Mouse (Mus musculus) cerebellum, adult 18-20 months (tissue): ENCODE measurements around the gene Alg12.

Experiments used
- DNase-seq, 2 experiments: peaks; one replicate each; pipeline ENCODE4 v3.0.0; 2021

Alg12 gene

DNA sequence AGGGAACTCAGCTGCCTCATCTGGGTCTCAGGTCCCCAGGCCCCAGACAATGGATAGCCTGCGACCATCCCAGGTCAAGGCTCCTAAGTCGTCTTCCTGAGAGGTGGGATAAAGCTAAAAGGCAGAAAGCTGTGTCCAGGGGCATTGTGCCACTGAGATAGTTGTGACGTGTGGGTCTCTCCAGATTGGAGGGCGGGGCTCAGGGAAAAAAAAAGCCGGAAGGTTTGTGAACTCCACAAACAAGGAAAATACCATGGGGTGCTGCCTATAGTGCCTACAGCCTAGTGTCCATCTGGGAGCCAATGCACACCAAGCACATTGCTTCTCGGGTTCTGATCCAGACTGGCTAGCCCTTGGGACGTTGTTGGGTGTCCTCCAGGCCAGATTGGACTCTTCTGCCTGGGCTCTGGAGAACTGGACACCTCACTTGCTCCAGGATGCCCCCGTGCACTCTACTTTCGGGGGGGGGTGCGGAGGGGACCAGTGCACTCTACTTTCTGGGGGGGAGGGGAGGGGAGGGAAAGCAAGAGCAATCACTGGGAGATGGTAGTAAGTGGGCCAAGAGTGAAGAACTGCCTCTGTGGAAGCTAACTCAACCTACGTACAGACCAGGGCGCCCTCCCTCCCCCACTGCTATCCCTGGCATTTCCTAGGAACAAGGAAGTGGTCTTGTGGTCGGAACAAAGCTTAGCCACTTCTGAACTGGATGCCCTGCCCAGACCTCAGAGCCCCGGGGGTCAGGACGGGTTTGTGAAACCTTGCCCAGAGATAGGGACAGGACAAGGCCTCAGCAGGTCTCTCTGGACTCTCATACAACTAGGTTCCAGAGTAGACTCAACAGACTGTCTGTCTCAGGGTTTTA, 36.1 kb upstream of the Alg12 start:
- peak in 1 of 2 experiments; percentile 16 for DNase-seq

DNA sequence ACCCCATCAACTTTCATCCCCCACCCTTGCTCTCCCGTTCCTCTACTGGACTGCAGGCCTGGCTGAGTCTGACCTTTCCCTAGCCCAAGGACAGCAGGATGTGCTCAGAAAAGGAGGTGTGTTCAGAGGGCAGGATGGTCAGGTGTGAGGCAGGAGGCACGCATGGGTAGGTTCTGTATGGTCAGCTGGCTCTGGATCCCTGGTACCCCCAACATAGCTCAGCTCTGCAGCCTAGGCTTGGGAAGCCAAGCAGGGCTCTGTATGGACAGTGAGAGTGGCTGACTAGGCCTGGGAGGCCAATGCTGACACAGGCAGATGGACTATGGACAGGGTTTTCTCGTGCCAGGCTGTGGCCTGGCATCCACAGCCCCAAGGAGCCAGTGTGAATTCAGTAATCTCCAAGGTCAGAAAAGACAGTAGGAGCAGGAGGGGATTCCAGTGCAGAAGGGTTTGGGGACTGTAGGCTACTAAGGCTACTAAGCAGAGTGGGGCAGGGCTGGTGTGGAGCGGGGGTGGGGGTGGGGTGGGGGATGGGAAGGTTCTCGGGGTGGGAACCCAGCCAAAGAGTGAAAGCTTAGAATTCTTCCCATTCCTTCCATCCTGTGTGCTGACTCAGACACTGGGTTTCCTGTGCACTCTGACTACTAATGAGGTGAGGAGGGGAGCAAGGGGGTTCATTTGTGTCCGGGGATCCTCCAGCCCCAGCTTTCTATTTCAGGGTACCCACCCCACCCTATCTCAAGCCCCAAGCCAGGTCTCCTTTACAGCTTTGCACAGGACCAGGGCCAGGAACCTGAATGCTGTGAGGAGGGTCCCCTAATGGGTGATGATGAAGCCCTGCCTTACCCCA, 35.2 kb upstream of the Alg12 start:
- DNase-seq: peak; percentile 61 to 62

DNA sequence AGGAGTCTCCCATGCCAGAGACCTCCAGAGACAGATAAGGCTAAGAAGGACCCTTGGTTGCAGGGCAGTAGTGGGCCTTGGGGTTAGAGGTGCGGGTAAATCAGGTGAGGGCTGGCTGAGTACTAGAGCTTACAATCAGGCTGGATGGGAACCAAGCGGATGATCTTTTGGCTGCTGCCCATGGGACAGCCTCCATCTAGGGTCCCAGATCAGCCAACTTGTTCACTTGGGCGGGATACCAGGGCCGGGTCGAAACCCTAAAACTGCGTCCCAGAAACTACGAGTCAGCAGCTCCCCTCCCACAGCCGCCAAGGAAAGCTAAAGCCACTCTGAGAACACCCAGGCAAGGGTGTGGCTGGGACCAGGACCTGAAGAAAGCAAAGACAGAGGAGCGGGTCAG, 34.0 kb upstream of the Alg12 start:
- DNase-seq: peak in 1 of 2 experiments; percentile 16

DNA sequence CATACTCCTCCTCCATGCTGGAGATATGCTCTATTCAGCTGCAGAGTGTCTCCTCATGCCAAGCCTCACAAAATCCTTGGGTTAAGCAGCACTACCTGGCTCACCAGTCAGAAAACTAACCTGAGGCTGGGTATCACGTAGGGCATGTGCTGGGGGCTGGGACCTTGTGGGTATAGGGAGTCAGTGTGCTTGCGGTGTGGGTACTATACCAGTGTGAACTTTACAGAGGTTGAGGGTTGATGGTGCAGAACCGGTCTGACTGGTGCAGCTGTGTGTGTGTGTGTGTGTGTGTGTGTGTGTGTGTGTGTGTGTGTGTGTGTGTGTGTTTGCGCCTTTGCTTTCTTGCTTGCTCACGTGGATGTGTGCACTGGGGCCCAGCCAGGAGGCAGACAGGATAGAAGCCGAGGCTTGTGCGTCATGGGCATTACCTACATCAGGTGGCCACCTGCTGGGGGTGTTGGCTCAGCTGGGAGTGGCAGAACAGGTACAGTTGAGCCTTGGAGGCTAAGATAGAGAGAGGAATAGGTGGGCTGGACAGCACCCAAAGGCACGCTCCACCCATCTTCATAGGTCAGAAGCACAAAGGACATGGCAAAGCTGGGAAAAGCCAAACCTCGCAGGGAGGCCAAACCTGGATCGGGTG, 32.5 kb upstream of the Alg12 start:
- DNase-seq: peak in 1 of 2 experiments; percentile 40

DNA sequence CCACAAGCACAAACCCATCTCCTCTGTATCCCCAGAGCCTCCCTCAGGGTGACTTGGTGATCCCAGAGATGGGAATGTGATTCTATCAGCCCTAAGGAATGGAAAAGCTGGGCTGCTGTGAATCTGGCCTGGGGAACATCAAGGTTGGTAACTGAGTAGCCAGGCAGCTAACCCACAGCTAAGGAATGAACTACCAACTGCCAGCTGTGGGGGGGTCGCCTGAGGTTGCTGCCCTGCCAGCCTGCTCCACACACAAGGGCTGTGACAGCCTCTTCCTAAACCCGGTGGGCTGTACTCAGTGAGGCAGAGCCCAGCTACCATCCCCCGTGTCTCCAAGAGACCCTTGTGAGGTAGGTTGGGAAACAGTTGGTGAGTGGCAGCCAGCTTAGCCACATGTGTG, 32.0 kb upstream of the Alg12 start:
- DNase-seq: peak in 1 of 2 experiments; percentile 26

DNA sequence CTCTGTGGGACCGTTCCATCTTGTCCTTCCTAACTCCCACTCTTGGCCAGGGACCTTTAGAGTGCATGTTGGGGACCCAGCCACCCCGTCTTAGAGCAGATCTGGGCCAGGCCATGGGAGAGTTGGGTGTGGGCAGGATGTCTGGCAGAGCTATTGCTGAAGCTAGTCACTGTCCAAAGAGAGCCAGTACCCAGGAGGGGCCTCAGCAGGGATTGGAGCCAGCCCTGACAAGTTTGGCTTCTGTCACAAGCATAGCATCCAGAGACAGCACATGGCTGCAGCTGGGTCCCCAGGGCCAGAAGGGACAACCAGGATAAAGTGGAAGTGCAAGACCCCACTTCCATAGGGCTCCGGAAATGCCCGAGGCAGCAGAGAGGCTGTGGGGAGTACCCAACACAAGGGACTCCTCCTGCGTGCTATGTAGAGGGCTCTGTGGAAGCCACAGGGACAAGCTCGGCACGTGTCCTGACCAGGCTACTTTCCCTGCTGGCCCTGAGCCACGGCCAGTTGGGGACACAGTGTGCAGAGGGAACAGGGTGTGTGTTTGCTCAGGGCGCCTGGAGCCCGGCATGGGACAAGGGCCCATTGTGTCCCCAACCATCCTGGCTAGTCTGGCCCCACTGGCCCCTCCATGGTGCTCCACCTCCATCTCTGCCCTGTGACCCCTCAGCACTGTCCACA, 31.2 kb upstream of the Alg12 start:
- peak; percentile 89 to 92 for DNase-seq

DNA sequence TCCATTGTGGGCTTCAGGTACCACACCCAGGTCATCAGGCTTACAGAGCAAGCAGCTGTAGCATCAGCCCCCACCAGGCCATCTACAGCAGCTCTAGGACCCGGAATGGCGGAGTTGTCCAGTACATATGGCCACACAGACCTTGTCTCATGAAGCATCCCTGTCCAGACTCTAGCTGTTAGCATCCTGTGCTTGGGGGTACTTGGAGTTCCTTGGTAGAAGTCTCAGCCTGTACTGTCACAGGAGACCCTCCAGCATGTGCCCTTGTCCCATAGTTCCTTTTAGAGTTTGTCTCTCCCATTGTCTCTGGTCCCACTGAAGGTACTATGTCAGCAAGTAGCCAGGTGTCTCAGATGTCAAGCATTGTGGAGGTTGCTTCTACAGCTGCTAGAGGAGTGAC, 30.5 kb upstream of the Alg12 start:
- no peak for DNase-seq

DNA sequence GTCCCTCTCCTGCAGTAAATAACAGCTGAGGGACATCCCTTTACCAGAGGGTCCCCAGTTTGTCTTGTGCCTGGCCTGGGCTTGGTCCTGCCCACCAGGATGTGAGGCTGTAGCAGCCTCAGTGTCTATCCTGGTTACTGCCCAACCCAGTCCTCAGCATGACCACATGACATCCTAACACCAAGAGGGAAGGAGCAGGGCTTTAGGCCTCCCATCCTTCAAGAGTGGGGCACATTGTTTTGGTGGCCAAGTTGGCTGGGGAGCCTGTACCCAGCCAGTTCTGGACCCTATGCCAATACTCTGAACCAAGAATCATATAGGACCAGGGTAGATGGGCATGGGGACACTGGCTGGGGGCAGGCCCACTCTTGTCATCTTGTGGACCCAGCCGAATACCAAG, 29.5 kb upstream of the Alg12 start:
- no peak for DNase-seq

DNA sequence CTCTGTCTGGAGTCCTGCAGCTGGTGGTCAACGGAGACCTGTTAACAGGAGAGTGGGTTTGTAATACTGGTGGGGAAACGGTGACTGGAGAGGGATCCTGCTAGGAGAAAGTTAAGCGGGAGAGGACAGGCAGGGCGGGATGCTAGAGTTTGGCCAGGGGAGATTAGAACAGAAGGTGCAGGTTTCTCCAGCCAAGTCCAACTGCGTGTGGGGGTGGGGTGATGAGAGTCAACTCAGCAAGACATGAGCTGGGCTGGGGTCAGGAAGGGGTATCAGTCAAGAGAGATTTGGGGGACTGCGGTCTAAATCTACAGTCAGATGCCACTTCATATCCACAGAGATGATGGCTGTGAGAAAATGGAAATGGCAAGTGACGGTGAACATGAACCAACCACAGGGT, 25.8 kb upstream of the Alg12 start:
- DNase-seq: peak in 1 of 2 experiments; percentile 39

DNA sequence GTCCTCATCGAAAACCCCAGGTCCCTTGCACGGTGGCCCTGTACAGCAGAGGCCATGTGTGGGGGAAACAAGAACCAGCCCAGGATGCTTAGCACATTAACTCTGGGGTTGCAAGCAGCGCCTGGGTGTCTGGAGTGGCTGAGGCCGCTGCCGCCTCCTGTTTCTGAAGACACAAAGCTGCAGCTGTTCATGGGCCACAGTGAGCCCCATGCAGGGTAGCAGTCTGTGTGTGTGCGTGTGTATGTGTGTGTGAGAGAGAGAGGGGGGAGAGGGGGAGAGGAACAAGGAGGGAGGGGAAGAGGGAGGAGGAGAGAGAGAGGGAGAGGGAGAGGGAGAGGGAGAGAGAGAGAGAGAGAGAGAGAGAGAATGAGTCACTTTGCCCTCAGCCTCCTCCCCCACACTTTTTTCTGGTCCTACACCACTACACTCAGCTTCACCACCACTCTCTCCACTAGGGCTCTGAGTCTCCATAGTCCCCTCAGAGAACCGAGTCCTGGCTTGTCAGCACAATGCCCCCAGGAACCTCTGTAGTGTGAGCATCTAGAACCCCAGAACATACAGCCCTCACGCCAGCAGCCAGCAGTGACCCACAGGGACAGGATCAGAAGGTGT, 24.5 kb upstream of the Alg12 start:
- peak in 1 of 2 experiments; percentile 16 for DNase-seq

DNA sequence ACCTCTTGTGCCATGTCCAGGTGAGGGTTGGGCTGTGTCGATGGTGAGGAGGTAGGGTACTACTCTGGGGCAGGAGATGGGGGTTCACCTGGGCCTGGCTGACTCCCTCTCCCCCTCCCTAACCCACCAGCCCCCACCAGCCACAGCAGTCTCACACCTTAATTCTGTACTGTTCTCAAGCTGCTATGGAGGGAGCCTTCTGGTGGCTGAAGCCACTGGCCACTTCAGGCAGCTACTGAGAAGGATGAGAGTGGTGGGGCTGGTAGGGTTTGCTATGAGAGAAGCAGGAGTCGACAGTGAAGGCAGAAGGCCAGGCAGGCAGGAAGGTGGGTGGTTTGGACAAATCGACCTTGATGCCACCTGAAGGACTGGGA, 23.2 kb upstream of the Alg12 start:
- DNase-seq: peak in 1 of 2 experiments; percentile 16

DNA sequence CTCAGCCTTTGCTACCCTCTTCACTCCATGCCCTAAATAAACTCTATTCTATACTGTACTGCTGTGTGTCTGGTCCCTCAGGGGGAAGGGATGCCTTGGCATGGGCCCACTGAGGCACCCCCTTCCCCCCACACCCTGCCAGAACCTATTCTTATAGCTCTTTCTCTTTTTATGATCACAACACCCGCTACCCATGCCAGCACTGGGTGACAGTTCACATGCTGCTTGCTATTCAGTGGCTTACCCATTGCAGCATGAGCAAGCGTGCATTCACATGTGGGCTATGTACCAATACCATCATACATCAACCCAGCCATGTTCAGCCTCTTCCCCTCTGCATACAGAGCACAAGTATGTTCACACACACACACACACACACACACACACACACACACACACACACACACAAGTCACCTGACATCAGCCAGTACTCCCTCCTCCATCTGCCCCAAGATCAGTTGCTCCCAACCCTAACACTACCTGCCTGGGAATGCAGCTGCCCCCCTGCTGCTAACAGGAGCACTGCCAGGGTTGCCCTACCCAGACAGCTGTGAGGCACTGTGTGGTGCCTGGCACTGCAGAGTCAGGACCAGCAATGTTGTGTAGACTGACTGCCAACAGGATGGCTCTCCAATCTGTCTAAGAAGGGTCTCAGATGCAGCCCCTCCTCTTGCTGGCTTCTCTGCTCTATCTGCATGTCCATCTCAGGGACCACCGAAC, 22.6 kb upstream of the Alg12 start:
- peak; percentile 82 to 83 for DNase-seq

DNA sequence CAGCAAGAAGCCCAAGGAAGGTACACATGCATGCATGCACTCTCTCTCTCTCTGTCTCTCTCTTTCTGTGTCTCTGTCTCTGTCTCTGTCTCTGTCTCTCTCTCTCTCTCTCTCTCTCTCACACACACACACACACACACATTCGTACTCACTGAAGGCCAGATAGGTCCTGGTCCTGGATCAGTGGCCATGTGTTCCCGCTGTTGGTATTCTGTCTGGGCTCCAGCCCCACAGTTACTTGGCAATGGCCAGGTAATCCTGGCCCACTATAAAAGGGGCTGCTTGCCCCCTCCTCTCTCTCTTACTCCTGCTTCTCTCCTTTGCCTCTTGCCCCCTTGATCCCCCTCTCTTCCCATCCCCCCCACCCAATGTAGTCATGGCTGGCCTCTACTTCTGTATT, 22.0 kb upstream of the Alg12 start:
- DNase-seq: no peak

DNA sequence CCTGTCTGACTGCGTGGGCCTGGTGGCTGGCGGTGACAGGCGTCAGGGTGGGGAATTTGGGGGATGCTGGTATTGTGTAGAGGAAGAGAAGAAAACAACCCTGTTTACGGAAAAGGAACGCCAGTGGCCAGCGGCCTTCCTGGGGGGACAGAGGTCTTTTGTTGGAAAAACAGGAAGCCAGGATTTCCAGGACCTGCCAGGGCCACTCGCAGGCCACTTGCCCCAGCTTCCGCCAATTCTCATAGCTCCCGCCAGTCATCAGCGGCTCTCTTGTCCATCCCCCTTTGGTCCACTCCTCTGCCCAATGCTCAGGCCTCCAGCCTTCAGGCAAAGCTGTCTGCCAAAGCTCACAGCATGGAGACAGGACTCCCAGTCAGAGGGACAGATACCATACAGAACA, 21.0 kb upstream of the Alg12 start:
- DNase-seq: peak; percentile 53 to 61

DNA sequence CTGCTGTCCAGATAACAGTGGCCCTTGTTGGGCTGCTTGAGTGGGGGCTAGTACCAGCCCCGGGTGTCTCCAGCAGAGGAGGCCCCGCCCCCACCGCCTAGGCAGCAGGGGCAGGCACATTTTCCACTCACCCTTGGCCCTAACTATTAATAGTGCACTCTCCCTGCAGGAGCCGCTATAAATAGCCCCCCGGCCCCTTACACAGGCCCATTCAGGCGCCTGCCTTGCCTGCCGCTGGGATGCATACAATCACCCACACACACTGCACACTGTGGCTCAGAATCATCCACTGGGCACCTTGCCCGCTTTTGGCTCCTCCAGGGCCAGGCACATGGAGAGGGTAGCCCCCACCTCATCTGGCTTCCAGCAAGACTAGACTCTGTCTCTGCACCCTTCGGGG, 20.2 kb upstream of the Alg12 start:
- peak; percentile 52 to 56 for DNase-seq

DNA sequence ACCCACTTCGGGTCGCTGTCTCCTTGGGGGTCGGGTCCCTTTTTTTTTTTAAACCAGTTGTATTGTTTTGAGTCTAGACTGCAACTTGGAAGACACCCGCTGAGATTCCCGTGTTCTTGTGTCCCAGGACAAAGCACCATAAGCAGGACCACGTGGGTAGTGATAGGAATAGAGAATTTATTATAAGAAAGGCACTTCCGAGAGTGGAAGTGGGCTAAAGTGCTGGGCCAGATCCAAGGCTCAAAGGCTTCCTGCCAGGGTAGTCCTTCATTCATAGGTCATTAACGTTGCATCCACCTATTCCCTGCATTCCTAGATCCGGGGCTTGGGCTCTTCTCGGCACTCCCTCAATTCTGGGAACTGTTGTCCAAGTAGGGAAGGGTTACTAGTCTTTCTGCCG, 18.9 kb upstream of the Alg12 start:
- no peak for DNase-seq

DNA sequence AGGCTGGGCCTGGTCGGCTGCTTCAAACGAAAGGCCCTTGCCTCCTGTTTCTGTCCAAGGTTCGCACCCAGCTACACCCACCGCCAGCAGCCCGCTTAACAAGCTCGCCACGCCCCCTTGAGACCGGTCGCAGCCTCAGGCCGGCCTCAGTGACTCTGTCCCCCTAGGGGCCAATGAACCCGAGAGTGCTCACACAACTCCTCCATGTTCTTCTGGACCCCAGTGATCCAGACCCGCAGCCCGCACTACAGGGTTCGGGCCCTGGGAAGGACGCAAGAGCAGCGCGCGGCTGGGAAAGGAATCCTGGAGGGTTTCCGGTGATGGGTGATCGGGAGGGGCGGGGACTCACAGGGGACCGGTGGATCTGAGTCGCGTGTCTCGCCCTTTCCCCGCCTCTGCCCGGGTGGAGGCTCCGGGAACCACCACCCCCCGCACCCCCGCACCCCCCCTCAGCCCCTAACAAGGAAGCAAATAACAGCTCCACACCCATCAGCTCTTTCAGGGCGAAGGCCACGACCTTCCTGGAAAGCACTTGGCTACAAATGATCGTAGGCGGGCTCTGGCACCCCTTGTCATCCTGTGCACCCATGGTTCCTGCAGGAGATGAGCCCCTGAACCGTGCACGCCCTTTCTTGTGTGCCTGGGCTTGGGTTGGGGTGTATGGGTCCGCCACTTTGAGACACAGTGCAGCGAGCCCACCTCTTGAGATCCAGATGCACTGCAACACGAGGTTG, 18.2 kb upstream of the Alg12 start:
- no peak for DNase-seq

DNA sequence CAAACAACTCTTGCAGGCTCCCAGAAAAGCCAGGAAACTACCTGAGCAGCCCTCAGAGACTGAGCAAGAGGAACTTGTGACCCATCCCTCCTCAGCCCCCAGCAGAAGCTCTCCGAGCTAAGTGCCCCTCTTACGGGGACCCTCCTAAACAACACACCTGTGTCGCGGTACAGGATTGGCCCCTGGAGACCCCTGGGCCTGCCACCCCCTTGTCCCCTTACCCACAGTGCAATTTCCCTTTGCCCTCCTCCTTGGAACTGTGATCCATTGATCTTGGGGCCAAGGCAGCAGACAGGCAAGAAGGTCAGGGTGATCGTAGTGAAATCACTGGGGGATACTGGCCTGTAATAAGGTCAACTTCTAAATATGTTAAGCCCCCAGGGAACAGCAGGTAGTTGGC, 17.5 kb upstream of the Alg12 start:
- DNase-seq: no peak

DNA sequence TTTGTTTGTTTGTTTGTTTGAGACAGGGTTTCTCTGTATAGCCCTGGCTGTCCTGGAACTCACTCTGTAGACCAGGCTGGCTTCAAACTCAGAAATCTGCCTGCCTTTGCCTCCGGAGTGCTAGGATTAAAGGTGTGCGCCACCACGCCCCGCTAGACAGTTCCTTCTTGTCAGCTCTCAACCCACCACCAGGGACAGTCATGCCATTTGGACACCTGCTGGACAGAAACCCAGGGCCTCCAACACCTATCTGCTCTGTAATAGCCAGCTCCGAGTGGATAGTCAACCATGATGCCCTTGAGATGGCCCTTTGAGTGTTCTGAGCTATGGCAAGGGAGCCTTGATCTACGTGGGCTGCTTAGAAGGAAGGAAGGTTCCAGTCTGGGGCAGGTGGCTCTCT, 16.9 kb upstream of the Alg12 start:
- no peak for DNase-seq

DNA sequence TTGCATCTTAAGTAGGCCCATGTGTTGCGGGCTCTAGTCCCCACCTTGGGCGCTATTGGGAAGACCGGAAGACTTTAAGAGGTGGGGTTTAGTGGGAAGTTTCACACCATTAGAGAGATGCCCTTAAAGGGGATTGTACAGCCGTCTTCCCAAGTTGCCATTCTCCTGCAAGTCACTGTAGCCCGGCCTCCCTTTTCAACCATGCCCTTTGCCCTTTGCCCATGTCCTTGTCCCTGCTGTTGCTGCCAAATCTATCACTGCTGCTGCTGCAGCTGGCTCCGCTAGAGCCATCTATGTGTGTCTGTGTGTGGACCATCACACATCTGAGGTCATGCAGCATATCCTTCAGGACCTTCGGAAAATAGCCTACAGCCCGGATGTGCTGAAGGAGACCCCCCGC, 13.4 kb upstream of the Alg12 start:
- DNase-seq: no peak

DNA sequence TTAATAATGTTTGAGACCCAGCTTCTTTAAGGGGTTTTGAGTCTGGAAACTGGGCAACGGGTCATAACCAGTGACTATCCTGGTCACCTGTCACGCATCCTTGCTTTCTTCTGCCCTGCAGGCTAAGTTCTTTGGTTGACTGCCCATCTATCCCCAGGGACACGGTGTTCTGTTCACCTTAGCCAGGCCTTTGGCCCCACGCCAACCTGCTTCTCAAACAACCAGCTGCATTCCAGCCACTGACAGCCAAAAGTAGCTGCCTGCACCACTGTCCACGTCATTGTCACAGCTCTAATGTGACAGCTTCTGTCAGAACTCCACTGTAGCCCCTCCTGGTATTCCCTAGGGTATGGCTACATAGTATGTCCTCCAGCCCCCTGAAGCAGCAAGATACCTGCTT, 12.4 kb upstream of the Alg12 start:
- no peak for DNase-seq
